Mouse (Mus musculus): ENCODE measurements around the gene Adcy3.

DNA sequence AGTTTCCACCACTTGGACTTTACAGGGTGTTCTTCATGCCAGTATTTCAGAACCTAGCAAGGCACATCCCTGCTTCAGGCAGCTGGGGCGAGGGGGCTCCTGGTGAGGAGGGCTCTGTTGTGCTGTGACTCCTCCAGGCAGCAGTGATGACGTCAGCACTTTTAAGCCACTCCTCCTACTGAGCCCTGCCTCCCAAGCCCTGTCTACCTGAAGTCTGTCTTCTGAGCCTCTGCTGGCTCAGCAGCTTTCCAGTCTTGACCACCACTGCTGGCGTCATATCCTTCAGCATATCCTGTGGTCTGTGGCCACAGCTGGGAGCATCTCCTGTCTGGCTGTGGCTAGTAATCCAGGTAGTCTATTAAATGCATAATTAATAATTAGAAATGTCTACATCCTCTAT lies 47.6 kb downstream of the Adcy3 start:
- TF ChIP-seq POLR2A (IDR thresholded peaks at IDR 0.05; ENCODE audit: borderline replicate concordance, extremely low read depth, low read depth, low read length) (no peak), CTCF (IDR thresholded peaks at IDR 0.05; ENCODE audit: insufficient read depth, low read length) (no peak)
